Mouse (Mus musculus) lung, adult 2 months (tissue): ENCODE measurements at regions not wholly inside any gene's neighbourhood (a gene's known extent, or its start where the extent isn't known, plus 50 kb on each side); places are given as distances from the start of the nearest gene placed in this dataset.

Experiments used
- DNase-seq: peaks from one replicate; pipeline ENCODE4 v3.0.0; 2022
- H3K4me1 ChIP-seq: fragments of 200-500 bp; 2 replicates; pipeline ENCODE4 v1.6.1; 2011; ENCODE audit warnings: low read length; ENCODE audit not compliant: control insufficient read depth, insufficient read depth
- H3K4me3 ChIP-seq: fragments of 200-500 bp; replicated peaks from 2 replicates; pipeline ENCODE3; 2011; ENCODE audit warnings: low read depth, mild to moderate bottlenecking, control low read depth, low read length; ENCODE audit errors: extremely low read depth
- CTCF ChIP-seq: fragments of 200-500 bp; IDR thresholded peaks from 2 replicates; pipeline ENCODE4 v1.5.1; 2011; ENCODE audit warnings: mild to moderate bottlenecking, low read length, control low read depth; ENCODE audit not compliant: insufficient read depth
- POLR2A ChIP-seq: fragments of 200-500 bp; IDR thresholded peaks from 2 replicates; pipeline ENCODE4 v1.6.1; 2011; ENCODE audit warnings: low read depth, mild to moderate bottlenecking, control low read depth, low read length, borderline replicate concordance; ENCODE audit errors: extremely low read depth
- WGBS: fragments of 180-500 bp; shearing (Covaris S2); methylation state at CpG from one replicate; pipeline ENCODE4 v1.1.7; 2018; 5-methylcytosine and 5-hydroxymethylcytosine counted together

DNA sequence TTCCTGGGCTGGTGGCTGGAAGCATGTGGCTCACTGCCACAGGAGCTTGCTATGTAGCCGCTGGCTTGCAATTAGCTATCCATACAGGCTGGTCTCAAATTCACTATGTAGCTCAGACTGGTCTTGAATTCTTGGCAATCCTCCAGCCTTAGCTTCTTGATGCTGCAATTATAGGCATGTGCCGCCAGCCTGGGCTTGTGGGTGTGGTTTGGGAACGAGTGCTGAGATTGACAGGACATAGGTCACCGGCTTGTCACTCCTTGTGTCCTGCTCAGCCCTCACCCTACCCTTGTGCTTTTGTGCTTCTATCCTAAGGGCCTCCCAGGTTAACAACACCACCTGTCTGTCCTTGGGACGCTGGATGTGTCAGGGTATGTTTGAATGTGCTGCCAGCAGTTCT is 117.9 kb downstream of the 1810013L24Rik start:
- H3K4me1 ChIP-seq = no peaks in the 10 kb centered on the region
- TF ChIP-seq POLR2A = no peak
- no peak for TF ChIP-seq CTCF
- H3K4me3 ChIP-seq = no peak overlapping the region
- no peak for DNase-seq
- 49% methylated on average over 5 of the region's 5 CpGs for WGBS

DNA sequence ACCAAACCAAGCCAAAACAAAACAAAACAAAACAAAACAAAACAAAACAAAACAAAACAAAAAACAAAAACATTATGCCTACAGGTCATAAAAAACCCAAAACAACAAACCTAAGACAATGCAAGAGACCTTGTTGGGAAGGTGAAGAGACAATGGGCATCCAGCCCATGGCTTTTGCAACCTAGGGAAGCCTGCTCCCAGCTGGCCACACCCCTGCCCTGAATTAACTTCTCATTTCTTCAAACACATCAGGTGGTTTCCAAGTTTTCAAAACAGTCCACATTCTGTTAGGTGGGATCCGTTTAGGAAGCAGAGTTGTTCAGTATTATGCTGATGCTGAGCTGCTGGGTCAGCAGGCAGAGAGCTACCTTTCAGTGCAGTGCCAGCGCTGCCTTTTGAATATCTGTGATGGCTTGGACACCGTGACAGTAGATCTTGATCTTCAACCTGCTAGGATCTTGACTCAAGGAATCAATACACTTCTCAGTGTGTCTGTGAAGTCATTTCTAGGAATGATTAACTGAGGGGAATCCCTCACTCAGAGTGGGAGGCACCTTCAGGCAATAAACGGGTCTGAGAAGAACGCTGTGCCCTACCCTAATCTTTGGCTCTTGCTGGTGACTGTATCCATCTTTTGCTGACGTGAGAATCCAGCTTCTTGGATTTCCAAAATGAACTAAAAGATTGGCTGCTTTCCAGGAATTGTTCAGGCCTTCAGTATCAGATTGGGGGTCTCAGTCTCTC is 121.4 kb downstream of the 1810013L24Rik start:
- TF ChIP-seq POLR2A (no peak), CTCF (no peak)

DNA sequence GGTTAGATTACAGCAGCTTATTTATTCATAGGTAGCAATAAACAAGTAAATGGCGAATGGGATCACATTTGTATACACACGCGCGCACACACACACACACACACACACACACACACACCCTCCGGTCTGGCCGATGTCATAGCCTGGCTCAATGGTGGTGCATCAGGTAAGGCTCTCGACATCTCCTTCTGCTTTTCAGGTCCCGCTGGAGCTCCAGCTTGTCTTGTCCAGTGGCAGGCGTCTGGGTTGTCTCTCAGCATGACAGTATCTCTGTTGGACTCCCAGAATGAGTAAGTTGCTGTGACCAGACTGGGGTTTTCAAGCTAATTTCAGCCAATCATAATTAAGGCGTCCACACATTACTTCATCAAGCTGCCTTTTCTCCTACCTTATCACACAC is 131.8 kb downstream of the 1810013L24Rik start:
- Histone ChIP-seq H3K4me3 (no peak overlapping the region), H3K4me1 (no peaks in the 10 kb centered on the region)
- TF ChIP-seq CTCF = no peak
- no peak for TF ChIP-seq POLR2A
- DNase-seq = no peak
- 66% methylated on average over 10 of the region's 10 CpGs for WGBS

More for the DNA sequence above, 121.4 kb downstream of the 1810013L24Rik start:
- no peaks in the 10 kb centered on the region for H3K4me1 ChIP-seq
- WGBS = 62% methylated on average over 6 of the region's 6 CpGs
- no peak overlapping the region for H3K4me3 ChIP-seq
- DNase-seq = no peak

DNA sequence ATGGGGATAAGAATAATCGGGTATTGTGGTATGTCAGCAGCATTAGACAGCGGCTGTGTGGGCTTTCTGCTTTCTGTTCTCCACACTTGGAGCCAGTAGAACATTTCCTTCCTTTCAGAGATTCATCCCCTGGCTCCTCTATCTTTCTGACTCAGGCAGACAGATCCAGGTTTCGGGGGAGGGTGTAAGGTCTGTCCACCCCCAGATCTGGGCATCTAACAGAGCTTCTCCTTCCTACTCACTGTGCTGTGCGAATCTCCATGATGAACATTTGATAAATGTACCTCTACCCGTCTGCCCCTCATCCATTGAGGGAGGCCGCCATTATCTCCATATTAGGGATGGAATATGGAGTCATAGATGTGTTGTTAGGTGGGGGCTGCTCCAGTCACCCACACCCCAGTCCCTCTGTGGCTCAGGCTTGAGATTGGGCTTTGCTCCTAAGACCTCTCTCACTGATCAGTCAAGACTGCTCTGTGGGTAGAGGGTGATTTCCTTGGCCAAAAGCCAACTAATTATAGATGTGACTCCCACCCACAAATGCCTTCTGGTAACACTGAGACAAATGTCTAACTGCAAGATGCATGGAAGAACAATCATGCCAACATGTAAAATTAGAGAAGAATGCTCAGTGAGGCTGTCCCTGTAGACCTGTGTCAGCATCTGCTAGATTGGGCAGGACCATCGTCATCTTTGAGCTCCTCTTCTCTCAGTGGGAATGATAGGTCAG is 163.8 kb downstream of the 1810013L24Rik start:
- WGBS = 82% methylated on average over 7 of the region's 7 CpGs
- H3K4me1 ChIP-seq = no peaks in the 10 kb centered on the region
- no peak overlapping the region for H3K4me3 ChIP-seq
- TF ChIP-seq POLR2A (no peak), CTCF (no peak)
- no peak for DNase-seq

DNA sequence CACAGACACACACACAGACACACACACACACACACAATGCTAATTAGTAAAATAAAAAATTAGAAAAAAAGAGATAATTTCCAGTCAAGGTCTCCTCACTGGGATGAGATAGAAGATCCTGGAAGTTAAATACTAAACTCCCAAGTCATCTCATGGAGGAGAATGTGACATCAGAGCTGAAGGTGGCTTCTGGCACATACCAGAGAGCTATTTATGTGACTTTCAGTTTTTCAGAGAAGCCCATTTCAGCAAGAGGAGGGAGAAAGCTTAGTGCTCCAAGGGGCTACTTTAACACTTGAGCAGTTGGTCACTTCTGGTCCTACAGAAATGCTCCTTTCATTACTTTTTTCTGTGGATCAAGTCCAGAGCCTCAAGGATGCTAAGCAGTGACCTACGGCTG is 164.6 kb downstream of the 1810013L24Rik start:
- DNase-seq = no peak
- TF ChIP-seq POLR2A = no peak
- TF ChIP-seq CTCF = no peak
- H3K4me3 ChIP-seq = no peak overlapping the region
- 79% methylated on average over 1 of the region's 1 CpGs for WGBS
- H3K4me1 ChIP-seq = no peaks in the 10 kb centered on the region

DNA sequence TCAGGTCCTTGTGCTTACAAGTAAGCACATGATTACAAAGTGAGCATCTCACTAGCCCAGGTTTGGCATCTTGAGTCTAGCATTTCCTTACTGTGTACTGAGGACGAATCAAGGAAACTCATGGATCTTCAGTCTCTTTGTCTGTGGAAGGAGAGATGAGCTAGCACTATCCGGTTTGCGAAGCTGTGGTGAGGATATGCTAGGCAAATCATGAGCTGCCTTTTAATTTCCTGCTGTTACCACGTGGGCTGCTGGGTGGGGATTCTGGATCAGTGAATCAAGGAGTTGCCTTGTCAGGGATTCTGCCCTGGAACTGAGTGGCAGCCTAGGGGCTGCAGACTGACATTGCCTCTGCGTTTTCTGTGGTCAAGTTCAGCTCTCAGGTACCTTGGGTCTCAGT is 167.3 kb downstream of the 1810013L24Rik start:
- Histone ChIP-seq H3K4me3 (no peak overlapping the region), H3K4me1 (no peaks in the 10 kb centered on the region)
- TF ChIP-seq POLR2A = no peak
- TF ChIP-seq CTCF = no peak
- WGBS = 74% methylated on average over 5 of the region's 5 CpGs
- DNase-seq = no peak

DNA sequence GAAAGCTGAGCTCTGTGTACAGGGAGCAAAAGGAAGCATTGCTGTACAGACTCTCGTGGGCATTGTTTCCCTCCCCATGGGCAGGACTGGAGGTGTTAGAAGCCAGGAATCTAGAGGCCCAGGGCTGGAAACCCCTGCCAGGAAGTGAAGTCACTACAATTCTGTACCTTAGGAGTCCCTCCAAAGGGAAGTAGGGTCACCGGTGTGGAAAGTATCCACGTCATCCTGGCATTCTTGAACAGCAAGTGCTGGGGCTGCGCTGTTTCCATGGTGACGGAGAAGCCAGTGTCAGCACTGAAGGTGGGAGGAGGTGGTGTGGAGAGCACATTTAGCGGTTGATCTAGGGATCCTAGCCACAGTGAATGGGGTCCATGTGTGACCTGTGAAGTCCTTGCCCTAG is 174.1 kb downstream of the 1810013L24Rik start:
- no peak overlapping the region for H3K4me3 ChIP-seq
- no peak for DNase-seq
- TF ChIP-seq POLR2A (no peak), CTCF (no peak)
- H3K4me1 ChIP-seq = no peaks in the 10 kb centered on the region
- 23% methylated on average over 6 of the region's 6 CpGs for WGBS

DNA sequence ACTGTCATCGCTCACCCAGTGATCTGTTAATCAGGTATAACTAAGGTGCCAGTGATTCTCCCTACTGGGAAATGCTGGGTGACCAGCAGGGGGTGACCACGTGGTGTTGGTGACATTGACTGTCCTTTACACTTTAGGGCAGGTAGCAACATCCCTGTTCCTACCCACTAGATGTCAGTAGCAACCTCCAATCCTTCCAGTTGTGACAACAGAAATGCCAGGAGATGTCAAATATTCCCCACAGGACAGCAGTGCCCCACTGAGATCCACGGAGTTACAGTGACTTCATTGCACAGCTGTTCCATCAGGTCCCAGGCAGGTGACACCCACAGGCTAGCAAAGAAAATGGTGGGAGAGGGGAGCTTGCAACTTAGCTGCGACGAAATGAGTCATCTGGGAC is 176.0 kb downstream of the 1810013L24Rik start:
- 27% methylated on average over 5 of the region's 5 CpGs for WGBS
- H3K4me3 ChIP-seq = no peak overlapping the region
- H3K4me1 ChIP-seq = no peaks in the 10 kb centered on the region
- no peak for TF ChIP-seq CTCF
- TF ChIP-seq POLR2A = no peak
- no peak for DNase-seq

DNA sequence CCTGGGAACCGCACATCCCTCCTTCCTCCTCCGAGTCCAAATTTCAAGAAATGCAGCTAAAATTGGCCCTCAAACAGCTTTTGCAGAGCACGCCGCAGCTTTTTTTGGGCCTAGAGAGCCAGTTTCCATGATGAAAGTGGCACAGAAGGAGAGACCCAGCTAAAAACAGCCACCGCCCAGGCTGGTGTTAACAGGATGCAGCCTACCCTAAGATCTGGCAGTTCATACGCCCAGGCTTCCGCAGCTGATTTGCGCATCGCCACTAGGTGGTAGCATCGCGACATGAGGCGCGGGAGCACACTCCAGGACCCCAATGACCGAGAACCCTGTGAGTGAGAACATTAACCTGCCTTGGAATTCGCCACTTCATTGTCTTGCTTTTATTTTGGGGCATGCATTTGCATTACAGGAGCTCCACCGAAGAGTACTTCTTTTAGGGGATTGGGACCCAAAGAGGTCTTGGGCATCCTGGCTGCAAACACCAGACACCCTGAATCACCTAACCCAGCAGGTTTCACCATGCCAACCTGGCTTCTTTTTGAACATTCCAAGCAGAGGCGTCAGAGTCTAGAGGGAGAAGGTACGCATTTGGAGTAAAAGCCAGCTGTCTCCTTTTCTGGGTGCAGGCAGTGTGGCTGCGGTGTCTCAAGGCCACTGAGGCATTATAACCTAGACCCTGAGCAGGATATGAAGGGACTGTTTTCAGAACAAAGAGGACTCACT is 179.6 kb downstream of the 1810013L24Rik start:
- Histone ChIP-seq H3K4me1 (no peaks in the 10 kb centered on the region), H3K4me3 (no peak overlapping the region)
- 15% methylated on average over 19 of the region's 19 CpGs for WGBS
- TF ChIP-seq CTCF (peak; percentile 86), POLR2A (no peak)
- DNase-seq = peak; percentile 57
